Mouse (Mus musculus): Measurements from ENCODE around the gene Fam122c. TPM values are rescaled to one million over a fixed set of nuclear protein-coding genes. Genes with fewer than 3 reads are reported as not detected.

Gene Fam122c
- polyA plus RNA-seq, 1 experiment from 2014 or later, result not detected

GRCm38 (mm10) chrX:53370366-53370740 lies 97.1 kb downstream of the Fam122c start, which contains the start of gene Mospd1:
Gene Mospd1 (minus strand): TSS chrX:53370502.
- peak; percentile 89 for ATAC-seq (ENCODE audit: insufficient number of reproducible peaks, insufficient read depth, low FRiP score, low TSS enrichment, low read depth)
- H3K4me1 ChIP-seq (replicated peaks), result 0 out of 2 replicates have a peak, but pooled peaks cover 5% of the 10 kb centered on the region
- H3K27ac ChIP-seq, result peak within 1 kb of the TSS; percentile 81
- WGBS, result 15% methylated on average over 13 of the region's 15 CpGs
- no peaks in the 10 kb centered on the region for H3K9me3 ChIP-seq
- peak within 1 kb of the TSS; percentile 69 for H3K9ac ChIP-seq (replicated peaks)
- peak within 1 kb of the TSS; percentile 62 for H3K4me2 ChIP-seq
- no peaks in the 10 kb centered on the region for H3K36me3 ChIP-seq
- peak within 1 kb of the TSS; percentile 54 for H3K4me3 ChIP-seq (replicated peaks)
- no peaks in the 10 kb centered on the region; the same call in 1 of the 2 replicates for H3K27me3 ChIP-seq

Other genes starting within 250 kb of the Fam122c start
- 7.5 and 8.2 TPM in 2 replicates for gene Plac1, start 33.3 kb upstream of the Fam122c start, polyA plus RNA-seq (2016; fragmentation: Nextera tagmentation; extraction: Ambion mirVana)
- 7.8 TPM in 2 replicates for gene Fam122b, start 3.6 kb upstream of the Fam122c start, polyA plus RNA-seq (2016; fragmentation: Nextera tagmentation; extraction: Ambion mirVana)
- gene Mospd1, start 97.1 kb downstream of the Fam122c start, polyA plus RNA-seq (2016; fragmentation: Nextera tagmentation; extraction: Ambion mirVana), result 42.9 and 44.0 TPM in 2 replicates
- not detected in 2 replicates for gene Etd, start 161.5 kb downstream of the Fam122c start, polyA plus RNA-seq (2016; fragmentation: Nextera tagmentation; extraction: Ambion mirVana)